Mouse (Mus musculus): ENCODE measurements around the gene Tescl.

GRCm38 (mm10) chr7:24295376-24295775, 38.4 kb downstream of the Tescl start:
- TF ChIP-seq CTCF (IDR thresholded peaks at IDR 0.05; ENCODE audit: insufficient read depth, low read depth, low read length) (no peak), POLR2A (IDR thresholded peaks at IDR 0.05; ENCODE audit: insufficient read depth, low read depth, low read length) (no peak)

Data from olfactory bulb, adult 2 months (tissue).